Mouse (Mus musculus): Measurements from ENCODE around the gene Dhrs11.

- TF ChIP-seq GATA1 (IDR thresholded peaks at IDR 0.05; ENCODE audit: low read length), result no peak
- no peak for TF ChIP-seq TAL1 (IDR thresholded peaks at IDR 0.05; ENCODE audit: low read length)
These were observed 48.5 kb downstream of the Dhrs11 start for GRCm38 (mm10) chr11:84780143-84780870.

All from erythroblast, embryonic 14.5 days (primary cell).